Mouse (Mus musculus): ENCODE measurements around the gene Vsig10l.

Vsig10l gene

GRCm38 (mm10) chr7:43462851-43463250, at the start of gene Vsig10l:
TSS of gene Vsig10l (plus strand) at chr7:43463151.
- DNase-seq (ENCODE audit: low spot score in 2 of 2): no peak

GRCm38 (mm10) chr7:43417298-43417697, 45.7 kb upstream of the Vsig10l start:
- DNase-seq (ENCODE audit: low spot score in 2 of 2): no peak

DNA sequence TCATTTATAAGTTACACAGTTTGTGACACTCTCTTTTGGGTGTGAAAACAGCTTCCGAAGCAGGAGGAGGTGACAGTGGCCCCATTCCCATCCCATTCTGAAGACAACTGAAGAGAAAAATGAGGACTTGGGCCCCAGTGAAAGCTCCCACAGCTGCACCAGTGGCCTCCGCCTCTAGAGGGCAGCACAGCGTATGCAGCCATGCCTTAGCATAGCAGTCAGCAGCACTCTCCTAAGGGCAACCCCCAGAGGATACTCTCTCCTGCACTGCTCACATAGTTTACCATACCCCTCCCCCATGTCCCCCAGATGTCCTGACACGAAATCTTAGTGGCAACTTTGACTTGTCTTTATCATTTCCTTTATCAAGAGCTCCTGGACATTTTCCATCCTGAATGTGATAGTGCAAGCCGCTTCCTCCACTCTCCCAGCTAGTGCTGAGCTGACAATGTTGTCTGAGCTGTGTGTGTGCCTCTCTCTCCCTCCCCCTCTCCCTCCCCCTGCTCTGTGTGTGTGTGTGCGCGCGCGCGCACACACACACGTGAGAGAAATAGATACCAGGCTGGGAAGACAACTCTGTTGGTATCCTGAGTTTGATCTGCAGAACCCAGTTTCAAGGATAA, 39.8 kb upstream of the Vsig10l start:
- DNase-seq (ENCODE audit: low spot score in 2 of 2): peak; percentile 63 to 87

DNA sequence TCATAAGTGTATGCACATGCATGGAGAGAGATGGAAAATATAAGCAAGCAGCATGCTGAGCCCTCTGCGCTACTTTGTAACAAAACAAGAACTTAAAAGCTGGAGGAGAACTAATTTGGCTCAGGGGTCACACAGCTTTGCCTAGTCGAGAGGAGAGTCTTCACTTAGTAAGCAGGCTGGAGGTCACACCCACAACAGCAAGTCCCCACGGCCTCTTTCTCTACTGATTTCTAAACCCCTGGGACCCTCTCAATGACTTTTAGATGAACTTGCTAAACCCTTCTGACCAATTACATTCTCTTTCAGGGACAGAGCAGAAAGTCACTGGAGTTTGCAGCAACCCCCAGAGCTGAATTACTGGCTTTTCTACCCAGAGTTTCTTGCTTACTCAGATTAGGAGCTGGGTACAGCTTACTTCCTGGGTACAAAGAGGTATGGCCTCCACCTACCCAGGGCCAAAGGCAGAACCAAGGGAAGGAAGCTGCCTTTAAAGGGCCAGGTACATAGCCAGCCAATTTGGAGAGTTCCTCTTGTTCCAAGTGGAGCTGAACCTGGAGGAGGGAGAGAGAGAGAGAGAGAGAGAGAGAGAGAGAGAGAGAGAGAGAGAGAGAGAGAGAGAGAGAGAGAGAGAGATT, 38.8 kb upstream of the Vsig10l start:
- no peak for DNase-seq (ENCODE audit: low spot score in 2 of 2)

GRCm38 (mm10) chr7:43427406-43427805, 35.5 kb upstream of the Vsig10l start, which contains the start of gene Lim2:
TSS of gene Lim2 (plus strand) at chr7:43427670.
- DNase-seq (ENCODE audit: low spot score in 2 of 2): no peak

- no peak for DNase-seq (ENCODE audit: low spot score in 2 of 2)
Observed at GRCm38 (mm10) chr7:43429500-43429899, 33.5 kb upstream of the Vsig10l start.

GRCm38 (mm10) chr7:43432891-43433290, 30.1 kb upstream of the Vsig10l start:
- no peak for DNase-seq (ENCODE audit: low spot score in 2 of 2)

DNA sequence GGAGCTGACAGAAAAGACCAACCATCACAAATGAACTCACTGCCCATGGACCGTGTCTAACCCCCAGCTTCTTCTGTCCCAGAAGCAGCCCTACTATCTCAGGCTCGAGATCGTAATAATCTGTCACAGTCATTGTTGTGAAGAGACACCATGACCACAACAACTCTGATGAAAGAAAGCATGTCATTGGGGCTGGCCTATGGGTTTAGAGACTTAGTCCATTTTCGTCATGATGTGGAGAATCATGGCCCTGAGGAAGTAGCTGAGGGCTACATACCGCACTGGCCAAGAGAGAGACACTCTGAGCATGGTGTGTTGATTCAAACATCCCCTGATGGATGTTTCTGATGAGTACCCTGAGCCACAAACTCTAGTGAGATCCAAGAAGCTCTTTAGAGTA, 28.3 kb upstream of the Vsig10l start:
- DNase-seq (ENCODE audit: low spot score in 2 of 2): no peak

GRCm38 (mm10) chr7:43436341-43437255, 26.4 kb upstream of the Vsig10l start, which contains the start of gene Nkg7:
TSS of gene Nkg7 (plus strand) at chr7:43437073.
- DNase-seq (ENCODE audit: low spot score in 2 of 2): no peak

DNA sequence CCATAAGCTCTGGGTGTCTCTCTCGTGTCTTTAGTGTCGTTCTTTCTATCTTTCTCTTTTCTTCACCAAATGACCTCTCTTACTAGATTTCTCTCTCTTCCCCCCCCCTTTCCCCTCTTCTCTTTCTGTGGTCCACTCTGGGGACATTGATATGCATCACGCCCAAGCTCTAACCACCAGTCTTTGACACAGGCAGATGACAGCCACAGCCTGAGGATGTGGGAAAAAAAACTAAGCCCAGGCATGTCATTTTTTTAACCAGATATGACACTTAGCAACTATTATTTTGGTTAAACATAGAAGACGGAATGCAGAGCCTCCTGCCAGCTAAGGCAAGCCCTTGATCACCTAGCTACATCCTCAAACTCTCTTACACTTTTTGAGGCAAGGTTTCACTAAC, 24.3 kb upstream of the Vsig10l start:
- no peak for DNase-seq (ENCODE audit: low spot score in 2 of 2)

- DNase-seq (ENCODE audit: low spot score in 2 of 2): no peak
Observed at GRCm38 (mm10) chr7:43440482-43440881, 22.5 kb upstream of the Vsig10l start, which contains the start of gene Cldnd2. TSS of gene Cldnd2 (plus strand) at chr7:43440782.

DNA sequence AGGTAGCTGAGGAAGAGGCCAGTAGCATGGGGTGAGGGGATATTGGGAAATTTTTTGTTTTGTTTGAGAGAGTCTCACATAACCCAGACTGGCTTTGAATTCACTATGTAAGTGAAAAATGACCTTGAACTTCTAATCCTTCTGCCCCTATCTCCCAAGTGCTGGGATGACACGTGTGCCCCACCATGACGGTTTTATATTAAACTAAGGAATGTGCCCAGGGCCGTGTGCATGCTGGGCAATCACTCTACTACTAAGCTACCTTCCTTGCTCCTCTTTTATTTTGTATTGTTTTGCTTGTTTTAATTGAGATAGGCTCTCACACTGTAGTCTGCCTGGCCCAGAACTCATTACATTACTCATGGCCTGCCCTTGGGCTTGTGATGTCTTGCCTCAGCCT, 21.9 kb upstream of the Vsig10l start:
- DNase-seq (ENCODE audit: low spot score in 2 of 2): no peak

DNA sequence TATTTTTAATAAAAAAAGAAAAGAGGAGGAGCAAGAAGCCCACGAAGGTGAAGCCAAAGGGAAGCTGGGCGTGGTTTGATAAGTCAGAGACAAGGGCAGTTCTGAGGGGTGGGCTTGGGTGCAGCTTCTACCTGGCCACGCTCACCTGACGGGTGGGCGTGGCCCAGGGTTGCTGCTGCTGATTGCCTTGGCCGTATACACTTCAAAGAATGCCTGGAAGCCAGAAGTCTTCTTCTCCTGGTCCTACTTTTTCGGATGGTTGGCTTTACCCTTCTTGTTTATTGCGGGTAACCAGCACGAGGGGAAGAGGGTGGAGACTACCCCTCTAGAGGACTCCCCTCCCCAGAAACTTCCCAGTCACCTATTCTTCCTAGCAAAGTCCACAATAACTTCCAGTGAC, 20.3 kb upstream of the Vsig10l start:
- no peak for DNase-seq (ENCODE audit: low spot score in 2 of 2)

GRCm38 (mm10) chr7:43443126-43443916, 19.6 kb upstream of the Vsig10l start:
- peak; percentile 78 to 80 for DNase-seq (ENCODE audit: low spot score in 2 of 2)

DNA sequence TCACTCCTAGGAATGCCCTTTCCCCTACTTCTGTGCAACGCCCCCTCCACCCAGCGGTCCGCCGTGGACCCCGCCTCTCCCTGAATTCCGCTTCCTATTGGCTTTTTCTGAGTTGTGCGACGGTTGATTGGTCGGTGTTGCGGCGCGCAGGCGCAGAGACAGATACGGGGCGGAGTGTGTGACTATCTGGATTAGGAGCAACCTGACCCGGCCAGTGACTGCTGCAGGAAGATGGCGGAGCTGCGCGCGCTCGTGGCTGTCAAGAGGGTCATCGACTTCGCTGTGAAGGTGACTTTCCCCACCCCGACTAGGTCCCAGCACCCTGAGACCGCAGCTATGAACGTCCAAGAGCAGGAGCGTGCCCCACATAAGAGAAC, 19.0 kb upstream of the Vsig10l start, which contains the start of the genes Etfb and Gm45233:
Gene Etfb, plus strand, starts transcription at position 167 of the 377 bp plus-strand sequence.
Gene Gm45233, plus strand, starts transcription at position 212 of the 377 bp plus-strand sequence.
- DNase-seq (ENCODE audit: low spot score in 2 of 2): peak; percentile 93

GRCm38 (mm10) chr7:43447801-43448200, 15.2 kb upstream of the Vsig10l start:
- no peak for DNase-seq (ENCODE audit: low spot score in 2 of 2)

- no peak for DNase-seq (ENCODE audit: low spot score in 2 of 2)
Observed at GRCm38 (mm10) chr7:43448246-43448645, 14.7 kb upstream of the Vsig10l start.

DNA sequence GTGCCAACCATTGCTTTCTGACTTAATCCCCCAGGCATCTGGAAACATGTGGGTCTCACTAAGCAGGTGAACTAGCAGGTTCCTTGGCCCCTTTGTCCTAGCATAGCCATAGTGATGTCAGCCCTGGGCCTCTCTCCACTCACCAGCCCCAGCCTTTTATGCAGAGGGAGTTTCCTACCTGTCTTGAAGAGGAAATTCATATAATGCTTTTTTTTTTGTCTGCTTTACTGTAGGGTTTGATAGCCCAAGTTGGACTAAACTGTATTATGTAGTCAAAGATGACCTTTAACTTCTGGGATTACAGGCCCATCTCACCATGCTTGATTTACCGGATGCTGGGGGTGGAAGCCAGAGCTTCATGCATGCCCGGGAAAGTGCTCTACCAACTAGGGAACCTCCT, 13.1 kb upstream of the Vsig10l start:
- DNase-seq (ENCODE audit: low spot score in 2 of 2): no peak

GRCm38 (mm10) chr7:43451726-43452125, 11.2 kb upstream of the Vsig10l start:
- no peak for DNase-seq (ENCODE audit: low spot score in 2 of 2)

- no peak for DNase-seq (ENCODE audit: low spot score in 2 of 2)
Observed at GRCm38 (mm10) chr7:43452609-43453008, 10.3 kb upstream of the Vsig10l start.

DNA sequence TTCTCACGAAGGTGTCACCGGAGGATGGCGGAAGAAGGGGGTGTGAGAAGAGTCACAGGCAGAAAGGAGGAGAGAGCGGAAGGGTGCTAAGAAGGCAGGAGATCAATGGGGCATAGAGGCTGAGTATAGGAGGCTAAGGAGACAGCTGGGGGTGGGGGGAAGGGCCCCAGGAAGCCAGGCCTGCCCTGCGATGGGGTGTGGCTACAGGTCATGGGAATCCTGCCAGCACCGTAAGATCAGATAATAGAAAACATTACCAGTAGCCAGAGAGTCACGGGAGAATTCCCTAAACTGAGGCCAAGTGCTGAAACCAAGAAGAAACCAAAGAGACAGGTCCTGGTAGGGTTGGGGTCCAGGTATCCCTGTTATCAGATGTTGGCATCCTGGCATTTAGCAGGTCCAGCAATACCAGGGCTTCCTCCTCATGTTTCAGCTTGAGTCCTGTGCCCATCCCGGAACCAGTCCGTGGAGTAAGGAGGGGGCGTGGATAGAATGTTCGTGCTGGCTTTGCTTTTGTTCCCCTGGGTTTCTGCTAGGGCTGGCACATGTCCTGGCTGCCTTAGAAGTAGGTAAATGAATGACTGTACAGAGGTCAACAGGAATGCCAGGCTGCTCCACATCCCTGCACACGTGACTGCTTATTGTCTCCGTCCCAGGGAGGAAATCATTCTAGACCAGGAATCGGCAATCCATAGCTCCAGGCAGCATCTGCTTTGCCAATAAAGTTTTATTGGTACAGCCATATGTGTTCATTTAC, 9.2 kb upstream of the Vsig10l start:
- no peak for DNase-seq (ENCODE audit: low spot score in 2 of 2)
